Mouse (Mus musculus) right cerebral cortex, postnatal 25 days (tissue): Measurements from ENCODE around the gene BC067074.
"Not testable (repeated sequence)": the region's sequence is repeated elsewhere in the genome, so short reads cannot be mapped to it uniquely, and the experiment has no call there.

Source experiments
- DNase-seq: peaks from one replicate; pipeline ENCODE4 v3.0.0; 2022

BC067074 gene

GRCm38 (mm10) chr13:113292975-113293706 lies at the start of gene BC067074:
Gene BC067074, plus strand, starts transcription at chr13:113293159.
- DNase-seq, result no peak

DNA sequence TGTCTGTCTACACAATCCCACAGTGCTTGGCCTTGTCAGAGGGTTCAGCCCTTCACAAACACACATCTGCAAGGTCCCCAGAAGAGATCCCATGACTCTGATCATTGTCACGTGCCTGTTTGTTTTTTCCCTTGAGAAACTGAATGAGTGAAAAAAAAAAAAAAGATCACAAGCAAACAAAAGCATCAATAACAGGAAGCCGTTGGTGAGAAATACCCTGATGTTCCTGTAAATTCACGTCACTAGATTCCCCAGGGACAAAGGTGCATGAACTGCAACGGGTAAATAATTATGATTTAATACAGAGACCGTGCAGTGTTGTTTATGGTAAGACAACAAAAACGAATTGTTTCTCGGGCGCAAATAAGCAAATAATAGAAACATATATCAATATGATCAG lies 47.9 kb upstream of the BC067074 start:
- DNase-seq, result no peak

DNA sequence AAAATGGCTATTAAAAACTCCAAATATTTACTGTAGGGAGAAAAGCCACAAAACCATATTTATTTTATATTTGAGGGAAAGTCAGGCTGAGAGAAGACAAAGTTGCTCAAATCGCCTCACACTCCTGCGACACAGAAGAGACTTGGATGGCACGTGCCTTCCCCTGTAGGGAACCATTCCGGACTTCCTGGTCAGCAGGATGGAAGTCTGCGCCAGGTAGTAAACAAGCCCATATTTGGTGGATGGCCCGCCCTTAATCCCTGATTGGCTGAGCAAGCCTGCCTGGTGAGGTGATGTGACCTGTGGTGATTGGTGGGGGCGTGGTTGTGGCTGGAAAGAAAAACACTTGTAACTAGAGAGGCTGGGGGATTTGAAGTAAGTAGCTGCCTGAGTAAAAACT lies 40.4 kb upstream of the BC067074 start:
- not testable (repeated sequence) for DNase-seq

DNA sequence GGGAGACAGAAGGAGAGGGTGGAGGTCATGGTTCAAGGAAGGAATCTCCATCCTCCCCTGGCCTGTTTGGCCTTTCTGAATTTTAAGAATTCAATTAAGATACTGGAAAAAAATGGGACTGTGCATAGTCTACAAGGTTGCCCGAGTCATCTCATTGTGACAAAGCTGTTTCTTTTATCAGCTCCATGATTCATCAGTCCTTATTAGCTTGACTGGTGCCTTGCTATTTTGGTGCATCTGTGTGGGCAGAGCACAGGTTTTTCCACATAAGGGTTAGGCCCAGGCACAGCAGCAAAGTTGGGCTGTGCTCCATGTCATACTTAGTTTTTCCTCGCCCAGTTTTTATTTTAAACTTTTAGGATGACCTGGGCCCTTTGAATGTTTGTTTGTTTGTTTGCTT lies 36.2 kb upstream of the BC067074 start:
- DNase-seq, result no peak

- no peak for DNase-seq
Measured at GRCm38 (mm10) chr13:113257190-113257589, 35.8 kb upstream of the BC067074 start.

- no peak for DNase-seq
Measured at GRCm38 (mm10) chr13:113259237-113259636, 33.7 kb upstream of the BC067074 start.

- DNase-seq, result peak; percentile 48
Measured at GRCm38 (mm10) chr13:113262822-113263221, 30.1 kb upstream of the BC067074 start.

DNA sequence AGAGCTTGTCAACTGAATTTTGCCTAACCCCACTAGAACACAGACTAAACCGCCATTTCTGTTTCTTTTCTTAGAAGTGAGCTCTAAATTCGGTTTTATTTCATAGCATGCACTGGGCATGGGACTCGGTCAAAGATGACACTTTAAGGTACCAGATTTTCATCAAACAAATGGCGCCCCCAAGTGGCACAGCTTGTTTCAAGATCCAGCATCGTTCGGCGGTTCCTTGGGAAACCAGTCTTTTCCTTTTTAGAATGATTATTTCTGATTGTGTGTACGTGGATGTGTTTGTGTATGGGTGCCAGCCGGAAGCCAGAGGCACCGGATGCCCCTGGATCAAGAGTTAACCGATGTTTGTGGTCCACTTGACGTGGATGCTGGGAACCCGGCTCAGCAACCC lies 27.7 kb upstream of the BC067074 start:
- peak; percentile 43 for DNase-seq

DNA sequence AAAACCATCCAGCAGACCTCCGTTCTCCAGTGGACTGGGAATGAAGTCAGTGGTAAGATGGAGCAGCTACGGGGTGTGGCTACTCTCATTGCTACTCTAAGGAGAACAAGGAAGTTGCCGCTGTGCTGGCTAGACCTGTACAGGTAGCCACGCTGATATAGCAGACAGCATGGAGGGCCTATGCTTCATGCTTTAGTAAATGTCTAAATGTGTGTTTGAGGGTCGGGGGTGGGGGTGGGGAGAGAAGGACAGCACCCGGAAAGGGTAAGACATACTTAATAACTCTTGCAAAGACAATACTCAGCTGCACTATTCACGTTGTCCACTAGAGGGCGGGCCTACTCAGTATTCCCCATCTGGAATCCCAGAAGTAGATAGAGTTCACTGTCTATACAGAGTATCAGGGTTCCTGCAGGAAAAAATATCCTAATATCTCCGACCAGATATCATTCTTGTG lies 26.4 kb upstream of the BC067074 start:
- peak; percentile 45 for DNase-seq

DNA sequence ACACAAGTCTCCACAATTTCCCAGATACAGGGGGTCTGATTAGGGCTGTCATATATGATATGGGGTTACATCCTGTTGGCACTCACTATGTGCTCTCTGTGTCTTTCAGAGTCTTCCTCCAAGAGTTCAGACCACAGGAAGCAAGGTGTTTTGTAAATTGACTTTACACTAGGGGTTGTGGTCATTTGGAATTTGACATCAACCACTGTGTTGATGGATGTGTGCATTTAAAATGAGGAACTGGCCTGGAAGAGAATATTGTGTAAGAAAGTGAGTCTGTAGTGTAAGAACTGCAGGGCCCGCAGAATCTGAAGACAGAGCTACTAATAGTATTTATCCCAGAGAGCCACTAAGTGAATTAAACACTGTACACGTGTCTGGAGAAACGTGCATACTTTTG lies 25.8 kb upstream of the BC067074 start:
- DNase-seq, result no peak

GRCm38 (mm10) chr13:113269777-113270776 lies 22.9 kb upstream of the BC067074 start:
- peak; percentile 79 for DNase-seq

DNA sequence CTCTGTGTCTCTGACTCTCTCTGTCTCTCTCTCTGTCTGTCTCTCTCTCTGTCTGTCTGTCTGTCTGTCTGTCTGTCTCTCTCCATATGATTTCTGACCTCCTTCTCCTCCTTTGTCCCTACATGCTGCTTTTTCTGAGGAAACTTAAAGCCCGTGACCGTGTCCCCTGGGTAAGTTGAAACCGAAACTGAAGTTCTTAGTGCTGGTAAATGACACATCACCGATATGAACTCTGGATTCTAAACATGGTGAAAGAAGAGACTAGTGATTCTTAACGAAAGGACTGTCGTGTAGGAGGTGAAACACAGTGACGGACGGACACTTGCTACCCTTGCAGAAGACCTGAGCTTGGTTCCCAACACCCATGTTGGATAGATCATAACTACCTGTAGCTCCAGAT lies 21.8 kb upstream of the BC067074 start:
- DNase-seq, result no peak

DNA sequence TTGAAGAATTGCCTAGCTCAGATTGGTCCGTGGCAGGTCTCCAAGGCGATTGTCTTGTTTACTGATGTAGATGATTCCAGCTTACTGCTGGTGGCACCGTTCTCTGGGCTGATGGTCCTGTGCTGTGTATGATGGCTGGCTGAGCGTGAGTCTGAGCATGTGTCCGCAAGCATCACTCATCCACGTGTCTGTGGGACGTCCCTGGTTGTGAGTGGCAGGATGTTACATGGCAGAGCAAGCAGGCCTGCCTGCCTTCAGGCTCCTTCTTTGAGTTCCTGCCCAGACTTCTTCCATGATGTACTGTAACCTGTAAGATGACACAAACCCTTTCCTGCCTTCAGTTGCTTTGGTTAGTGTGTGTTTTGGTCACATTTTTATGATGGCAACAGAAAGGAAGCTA lies 5.8 kb upstream of the BC067074 start:
- DNase-seq, result no peak

GRCm38 (mm10) chr13:113288210-113289197 lies 4.5 kb upstream of the BC067074 start:
- DNase-seq, result no peak

DNA sequence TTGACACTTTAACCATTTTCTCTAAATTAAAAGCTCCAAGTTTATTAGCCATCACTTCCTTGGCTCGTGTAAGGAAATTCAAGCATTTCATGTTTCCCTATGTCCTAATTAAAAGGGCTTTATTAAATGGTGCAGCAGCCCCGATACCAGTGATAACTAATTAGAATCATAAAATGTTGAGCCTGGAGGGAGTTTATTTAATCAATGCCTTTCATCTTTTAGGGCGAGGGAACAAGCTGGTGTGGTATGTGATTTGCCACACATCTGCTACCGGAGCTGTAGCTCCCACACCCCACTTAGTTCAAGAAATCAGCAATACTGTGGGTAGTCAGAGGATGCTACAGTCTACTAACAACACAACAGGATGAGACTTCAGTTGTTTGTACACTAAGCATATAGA lies 3.2 kb upstream of the BC067074 start:
- no peak for DNase-seq

GRCm38 (mm10) chr13:113292001-113292400 lies 958 bp upstream of the BC067074 start:
- DNase-seq, result no peak

DNA sequence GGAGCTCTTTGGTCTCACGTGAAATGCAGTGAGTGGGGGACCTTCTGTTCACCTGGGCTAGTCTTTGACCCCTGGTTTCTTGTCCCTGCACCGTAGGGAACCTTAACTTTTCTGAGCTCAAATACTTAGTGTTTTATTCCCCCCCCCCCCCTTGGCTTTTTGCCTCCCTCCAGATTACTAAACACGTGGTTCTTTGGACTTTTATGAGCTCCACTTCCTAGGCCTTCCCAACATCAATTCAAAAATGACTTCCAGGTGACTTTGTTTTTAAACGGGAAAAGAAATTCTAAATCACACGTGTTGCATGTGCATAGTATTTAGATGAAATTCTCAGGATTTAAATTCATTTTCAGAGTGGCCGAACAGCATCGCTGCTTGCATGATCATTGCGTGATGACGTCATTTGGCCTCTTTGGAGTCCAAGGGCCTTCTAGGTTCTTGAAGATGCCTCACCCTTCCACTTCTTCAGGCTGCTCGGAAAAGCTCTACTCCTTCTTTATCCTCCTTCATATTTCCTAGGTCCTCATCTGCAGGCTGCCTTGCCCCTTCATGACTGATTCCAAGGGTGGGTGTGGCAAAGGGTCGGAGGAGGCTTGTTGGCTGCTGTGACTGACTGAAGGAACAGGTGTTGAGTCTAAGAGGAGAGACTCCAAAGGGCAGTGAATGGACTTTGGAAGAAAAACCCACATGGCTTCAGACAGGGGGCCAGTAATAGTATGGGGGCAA lies 911 bp downstream of the BC067074 start:
- no peak for DNase-seq

GRCm38 (mm10) chr13:113295817-113296485 lies 3.0 kb downstream of the BC067074 start:
- no peak for DNase-seq

- DNase-seq, result no peak
Measured at GRCm38 (mm10) chr13:113306581-113306980, 13.6 kb downstream of the BC067074 start.

DNA sequence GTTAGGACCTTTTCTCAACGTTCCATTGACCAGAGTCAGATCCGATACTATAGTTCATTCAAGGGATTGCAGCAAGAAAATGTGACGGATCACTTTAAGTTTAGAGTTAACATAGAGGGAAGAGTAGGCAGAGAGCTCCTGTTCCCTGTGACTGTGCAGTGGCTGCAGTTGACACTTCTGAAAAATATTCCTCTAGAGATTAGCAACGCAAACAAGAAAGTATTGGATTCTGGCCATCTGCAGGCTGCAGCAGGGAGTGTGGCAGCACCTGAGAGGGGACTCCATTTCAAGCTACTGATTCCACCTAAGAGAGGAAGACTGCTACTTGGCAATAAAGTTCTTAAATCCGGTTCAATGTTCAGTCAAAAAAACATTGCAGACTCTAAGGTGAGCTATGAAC lies 26.6 kb downstream of the BC067074 start:
- DNase-seq, result no peak

GRCm38 (mm10) chr13:113321972-113322371 lies 29.0 kb downstream of the BC067074 start:
- peak; percentile 24 for DNase-seq
